Mouse (Mus musculus) adrenal gland, postnatal 36 days (tissue): ENCODE measurements around the gene Cfap299. TPM values are rescaled to one million over a fixed set of nuclear protein-coding genes. Genes with fewer than 3 reads are reported as not detected.

ENCODE experiments used
- DNase-seq, 2 experiments: peaks; one replicate each; pipeline ENCODE4 v3.0.0; 2021; ENCODE audit warnings: mixed read lengths in 1 of 2
- total RNA-seq, 2 experiments: library from RNA; stranded (reverse); gene quantifications; 2 replicates each; pipeline ENCODE4 v1.2.3; 2021

The Cfap299 gene
- total RNA-seq, 2 experiments from 2014 or later: not detected

DNA sequence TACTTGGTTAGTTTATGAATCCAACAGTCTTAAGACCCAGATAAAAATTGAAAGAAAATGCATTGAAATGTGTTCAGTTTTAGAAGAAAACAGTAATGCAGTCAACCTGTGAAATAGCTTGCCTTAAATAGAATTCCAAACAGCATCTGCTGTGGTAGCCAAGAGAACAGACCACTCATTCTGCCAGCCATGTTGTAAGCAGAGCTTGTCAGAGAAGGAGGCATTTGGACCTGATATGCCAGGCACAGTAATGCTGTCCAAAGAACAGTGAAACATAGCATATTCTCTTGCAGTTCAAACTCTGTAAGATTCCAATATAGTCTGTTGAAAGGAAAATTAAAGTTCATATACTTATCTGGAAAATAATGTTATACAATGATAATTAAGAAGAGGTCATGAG is 321.2 kb downstream of the Cfap299 start:
- DNase-seq: no peak

DNA sequence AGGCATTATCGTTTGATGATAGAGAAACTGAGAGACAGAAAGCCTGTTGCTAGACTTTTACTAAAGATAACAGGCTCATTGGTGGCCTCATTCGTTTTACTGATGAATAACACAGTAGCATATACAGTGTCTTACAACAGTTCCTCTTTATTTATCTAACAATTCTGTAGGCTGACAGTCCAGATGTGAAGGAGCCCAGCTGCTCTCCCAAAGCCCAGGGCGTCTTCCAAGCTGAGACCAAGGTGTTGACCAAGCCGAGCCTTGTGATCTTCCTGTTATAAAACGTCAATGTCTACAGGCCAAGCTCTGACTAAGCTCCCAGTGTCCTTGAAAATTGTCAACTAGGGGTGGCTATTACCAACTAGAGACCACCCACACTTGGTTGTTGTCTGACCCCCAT is 321.9 kb downstream of the Cfap299 start:
- DNase-seq: no peak

DNA sequence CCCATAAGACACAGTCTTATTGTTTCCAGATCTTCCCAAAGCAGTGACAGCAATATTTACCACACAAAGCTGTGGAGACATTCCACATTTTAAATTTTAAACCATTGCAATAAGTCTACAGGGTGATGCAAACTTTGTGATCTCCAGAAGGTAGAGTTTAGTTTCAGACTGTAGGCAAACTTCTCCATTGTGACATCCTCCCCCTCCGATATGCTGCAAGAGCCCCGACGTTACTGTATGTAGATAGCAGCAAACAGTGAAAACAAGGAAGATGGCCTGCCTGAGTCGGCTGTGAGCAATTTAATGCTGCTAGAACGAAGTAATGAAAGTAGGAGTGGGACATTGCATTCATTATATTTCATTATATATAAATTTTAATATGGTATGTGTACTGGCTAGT is 359.1 kb downstream of the Cfap299 start:
- no peak for DNase-seq

DNA sequence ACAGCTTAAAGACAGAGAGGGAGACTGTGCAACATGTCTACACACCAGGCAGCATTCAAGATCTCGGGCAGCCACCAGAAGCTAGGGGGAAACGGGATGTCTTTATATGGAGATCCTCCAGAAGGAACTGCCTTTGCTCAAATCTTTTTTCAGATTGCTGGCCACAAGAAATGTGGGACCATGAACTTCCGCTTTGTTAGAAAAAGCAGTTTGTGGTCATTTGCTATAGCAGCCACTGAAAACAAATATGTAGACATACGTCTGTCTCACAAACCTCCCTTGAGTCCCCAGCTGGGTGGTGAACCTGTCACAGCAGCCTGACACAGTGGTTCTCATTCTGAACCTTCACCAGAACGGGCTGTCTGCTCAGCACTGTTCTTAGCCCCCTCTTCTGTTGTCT is 363.0 kb downstream of the Cfap299 start:
- no peak for DNase-seq

DNA sequence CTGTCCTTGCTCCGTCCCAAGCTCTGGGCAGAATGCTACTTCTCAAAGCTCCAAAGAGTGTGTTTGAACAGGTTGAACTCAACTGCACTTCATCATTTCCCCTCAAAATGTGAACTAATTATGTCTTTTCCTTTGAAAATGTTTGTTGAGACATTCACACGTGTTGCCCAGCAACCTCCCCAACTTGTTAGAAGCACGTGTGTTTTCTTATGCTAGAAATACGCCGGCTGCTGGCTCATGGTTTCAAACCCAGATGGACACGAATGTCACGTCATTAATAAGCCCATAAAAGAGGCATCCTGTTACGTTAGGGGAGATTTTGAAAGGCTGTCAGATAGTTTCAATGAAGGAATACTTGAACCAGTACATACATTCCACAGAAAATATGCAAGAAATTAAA is 367.2 kb downstream of the Cfap299 start:
- no peak for DNase-seq

DNA sequence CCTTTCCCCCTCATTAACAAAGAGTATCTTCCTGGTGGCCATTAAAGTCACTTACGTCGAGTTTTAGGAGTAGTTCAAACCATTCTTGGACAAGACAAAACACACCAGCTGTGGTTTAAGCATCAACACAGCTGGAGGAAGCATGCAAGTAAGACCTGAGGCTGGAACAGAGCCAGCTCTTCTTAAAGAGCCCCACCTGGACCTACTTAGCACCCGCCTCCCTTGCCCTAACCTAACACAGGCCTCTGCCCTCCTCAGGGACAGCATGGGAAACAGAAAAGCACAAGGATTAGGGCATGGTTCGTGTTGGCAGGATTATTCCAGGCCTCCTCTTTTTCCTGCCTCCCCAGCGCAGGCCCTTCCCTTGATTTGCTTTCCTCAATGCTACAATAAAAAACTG is 374.9 kb downstream of the Cfap299 start:
- no peak for DNase-seq

DNA sequence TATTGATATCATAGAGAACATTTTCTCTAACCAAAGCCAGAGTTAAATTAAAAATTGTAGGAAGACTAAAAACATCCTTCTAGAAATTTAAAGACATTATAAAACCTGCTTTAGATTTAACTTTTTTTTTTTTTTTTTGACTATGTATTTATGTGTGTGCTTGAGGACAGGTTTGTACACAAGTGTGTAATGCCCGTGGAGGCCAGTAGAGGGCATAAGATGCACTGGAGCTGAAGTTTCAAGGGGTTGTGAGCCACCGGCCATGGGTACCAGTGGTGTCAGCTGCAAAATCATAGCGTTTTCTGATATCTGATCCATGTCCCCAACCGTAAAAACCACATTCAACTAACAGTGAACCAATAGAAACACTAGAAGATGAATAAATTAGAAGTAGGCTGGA is 377.5 kb downstream of the Cfap299 start:
- no peak for DNase-seq

DNA sequence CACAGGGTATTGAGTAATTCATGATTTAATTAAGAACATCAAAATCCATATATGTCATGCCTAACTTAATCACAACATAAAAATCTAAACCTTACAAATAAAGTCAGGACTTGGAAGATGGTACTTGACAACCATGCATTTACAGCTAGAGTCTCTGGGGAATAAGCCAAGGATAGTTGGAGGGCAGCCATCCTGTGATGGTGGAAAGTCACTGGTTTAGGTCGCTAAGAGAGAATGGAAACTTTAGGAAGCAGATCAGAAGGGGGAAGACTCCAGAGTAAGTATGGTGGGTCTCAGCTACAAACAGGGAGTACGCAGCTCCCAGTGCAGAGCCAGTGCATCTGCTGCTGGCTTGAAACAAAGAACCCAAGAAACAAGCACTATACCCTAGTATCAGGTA is 386.3 kb downstream of the Cfap299 start:
- no peak for DNase-seq

DNA sequence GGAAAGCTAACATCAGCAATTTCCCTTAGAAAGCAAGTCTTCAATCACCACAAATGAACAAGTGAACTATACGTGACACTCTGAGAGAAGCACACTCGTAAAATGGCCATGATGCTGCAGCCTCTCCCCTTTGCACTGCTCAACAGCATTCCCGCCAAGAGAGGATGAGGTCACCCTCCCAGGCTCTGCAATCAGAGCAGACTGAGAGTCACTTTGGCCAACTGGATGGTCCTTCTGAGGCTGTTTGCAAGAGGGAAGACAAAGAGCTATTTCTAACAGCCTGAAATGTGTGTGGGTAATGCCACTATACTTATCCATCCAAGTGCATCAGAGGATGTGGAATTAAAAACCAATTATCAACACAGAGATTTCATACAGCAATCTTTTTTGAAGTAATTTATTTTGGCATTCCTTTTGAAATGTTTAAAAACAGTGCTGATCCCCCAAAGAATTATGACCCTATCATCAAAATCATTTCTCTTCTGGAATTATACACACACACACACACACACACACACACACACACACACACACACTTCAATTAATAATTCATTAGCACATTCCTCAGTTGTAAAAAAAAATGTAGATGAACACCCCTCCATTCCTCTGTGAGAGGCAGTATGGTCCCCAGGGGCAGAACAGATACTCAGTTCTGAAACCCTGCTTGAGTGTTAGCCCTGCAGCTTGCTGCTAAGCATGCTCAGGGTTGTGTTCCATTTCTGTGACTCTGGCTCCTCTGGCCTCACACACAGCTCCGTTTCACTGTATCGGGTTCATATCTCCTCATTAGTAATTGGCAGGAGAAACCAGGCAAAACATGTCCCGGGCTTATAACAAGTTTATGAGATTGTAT is 403.3 kb downstream of the Cfap299 start:
- DNase-seq: no peak

DNA sequence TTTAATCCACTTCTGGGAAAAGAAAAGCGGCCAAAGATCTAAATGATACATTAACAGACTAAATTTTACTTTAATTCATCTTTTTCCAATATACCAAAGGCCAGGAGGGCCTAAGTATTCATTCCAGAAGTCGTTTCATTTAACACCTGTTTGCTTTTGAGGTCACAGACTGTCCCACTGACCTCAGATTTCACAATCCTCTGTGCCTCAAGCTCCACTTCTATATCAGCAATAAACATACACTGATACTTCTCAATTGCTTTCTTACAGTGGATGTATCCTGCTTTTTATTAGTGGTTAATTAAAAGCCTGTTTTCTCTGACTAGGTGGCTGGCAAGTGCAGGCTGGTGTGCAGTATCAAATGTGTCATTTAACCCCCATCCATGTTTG is 403.9 kb downstream of the Cfap299 start:
- DNase-seq: no peak

DNA sequence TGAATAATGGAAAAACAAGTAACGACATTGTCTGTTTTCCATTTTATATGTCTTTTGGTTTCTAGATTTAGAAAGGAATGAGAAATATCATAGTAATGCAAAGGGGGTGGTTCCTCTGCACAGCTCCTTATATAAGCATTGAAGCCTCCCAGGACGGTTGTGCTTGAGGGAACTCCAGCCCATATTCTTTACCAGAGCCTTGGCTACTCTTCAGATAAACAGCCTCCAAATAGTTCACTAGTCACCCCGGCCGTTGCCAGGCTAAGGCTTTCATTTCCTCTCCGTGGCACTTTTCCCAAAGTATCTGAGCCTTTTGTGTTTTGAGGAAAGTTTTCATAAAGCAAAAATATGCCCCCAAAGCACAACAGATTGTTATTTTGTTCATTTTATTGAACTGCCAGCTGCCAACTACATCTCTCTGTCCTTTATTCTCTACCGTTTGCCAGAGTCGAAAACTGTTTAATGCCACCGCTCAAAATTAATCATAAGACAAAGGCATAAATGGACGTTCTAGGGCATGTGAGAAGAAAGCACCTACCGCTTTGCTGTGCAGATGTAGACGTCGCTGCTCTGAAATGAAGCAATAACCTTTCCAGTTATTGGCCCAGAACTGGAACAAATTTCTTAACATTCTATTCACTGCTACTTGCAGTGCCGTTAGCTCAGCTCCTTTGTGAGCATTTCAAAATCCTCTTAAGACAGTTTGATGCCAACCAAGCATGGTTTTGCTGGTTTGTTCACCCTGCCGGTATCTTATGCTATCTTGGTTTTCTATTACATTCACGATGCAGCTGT is 433.0 kb downstream of the Cfap299 start:
- no peak for DNase-seq

DNA sequence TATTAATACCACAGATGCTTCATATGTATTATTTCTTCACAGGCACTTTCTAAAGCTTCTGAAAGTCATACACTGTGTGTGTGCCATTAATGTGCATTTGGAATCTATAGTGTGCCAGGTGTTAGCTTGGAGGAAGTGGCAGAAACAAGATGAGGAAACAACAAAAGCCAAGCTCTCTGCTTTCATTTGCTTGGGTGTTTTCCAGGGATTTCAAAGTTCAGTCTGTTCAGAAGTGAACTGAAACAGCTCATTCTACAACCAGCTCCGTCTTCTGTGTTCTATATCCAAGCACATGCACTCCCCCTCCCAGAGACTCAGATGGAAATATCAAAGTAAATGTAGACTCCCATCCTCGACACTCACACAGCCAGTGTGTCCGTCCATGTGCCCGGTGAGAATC is 449.5 kb downstream of the Cfap299 start:
- DNase-seq: no peak

DNA sequence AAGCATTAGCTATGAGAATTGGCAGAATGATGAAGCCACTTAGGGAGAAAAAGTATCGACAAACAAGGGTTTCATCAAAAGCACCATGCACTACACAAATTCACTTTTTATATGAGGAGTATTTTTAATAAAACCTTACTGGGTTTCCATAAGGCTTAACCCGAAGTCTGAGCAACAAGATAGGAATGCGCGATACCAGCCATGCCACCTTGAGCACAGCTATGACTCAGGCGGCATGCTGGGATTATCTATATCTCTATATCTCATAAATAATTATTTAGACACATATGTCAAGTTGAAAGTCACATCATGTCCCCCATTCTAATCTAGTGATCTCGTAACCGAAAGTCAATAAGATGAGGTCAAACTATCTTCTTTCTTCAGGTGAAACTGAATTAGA is 453.0 kb downstream of the Cfap299 start:
- DNase-seq: no peak

DNA sequence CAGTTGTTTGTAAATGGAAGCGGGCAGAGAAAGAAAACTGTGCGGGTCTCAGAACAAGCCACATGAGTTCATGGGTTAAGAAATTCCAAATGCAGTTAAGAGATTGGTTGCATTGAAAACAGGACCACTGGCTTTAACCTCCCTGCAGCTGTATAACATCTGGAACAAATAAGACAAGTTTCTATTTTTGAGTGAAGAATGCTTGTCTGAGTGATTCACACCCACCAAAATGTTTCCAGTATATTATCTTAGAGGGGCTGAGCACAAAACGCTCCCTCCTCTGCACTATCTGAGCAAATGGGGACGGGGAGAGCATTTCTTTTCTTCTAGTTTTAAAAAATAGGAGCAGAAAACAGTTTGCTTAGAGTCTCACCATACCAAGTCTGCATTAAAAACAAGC is 458.6 kb downstream of the Cfap299 start:
- DNase-seq: no peak

DNA sequence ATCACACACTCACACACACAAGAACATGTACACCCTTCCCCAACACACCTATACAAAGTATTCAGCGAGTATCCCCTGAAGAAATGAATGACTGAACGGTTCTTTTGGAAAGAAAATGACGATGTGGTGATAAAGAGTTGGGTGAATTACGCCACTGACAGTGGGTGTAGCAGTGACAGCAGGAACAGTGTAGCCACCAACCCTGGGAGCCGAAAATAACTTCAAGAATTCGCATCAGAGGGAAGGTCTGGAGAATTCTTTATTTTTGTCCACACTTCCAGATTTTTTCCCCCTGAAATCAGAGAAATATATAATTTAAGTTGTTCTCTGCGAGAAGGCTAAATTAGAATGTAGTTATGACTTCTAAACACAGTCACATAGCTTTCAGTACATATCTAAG is 459.5 kb downstream of the Cfap299 start:
- no peak for DNase-seq

DNA sequence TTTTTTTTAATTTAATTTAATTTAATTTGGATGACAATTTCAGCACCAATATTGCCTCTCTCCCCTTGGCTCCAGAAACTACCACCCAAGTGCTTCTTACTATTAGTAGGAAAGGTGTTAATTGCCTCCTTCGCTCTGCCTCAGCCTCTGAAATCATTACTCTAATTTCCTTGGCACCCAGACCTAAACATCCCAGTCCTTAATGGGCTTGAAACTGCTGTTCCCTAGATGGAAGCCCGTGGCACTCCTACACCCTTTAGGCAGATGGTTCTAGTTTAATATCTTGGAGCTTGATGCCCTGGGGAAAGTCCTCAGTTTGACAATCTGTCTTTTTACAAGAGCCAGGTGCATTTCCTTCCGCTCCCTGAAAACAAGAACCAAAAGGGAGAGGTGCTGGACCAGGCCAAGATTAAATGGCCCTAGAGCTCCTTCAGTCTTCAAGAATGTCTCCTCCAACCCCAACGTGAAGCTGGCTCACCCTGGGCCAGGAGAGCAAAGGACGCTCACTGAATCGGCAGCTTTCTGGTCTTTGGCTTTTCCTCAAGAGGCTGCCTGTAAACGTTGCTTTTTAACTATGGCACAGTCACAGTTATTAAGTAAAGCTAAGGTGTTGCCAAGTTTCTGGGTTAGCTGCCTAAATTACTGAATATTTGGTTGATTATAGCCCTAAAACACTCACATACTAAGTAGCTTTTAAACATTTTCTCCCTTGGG is 461.9 kb downstream of the Cfap299 start:
- no peak for DNase-seq

DNA sequence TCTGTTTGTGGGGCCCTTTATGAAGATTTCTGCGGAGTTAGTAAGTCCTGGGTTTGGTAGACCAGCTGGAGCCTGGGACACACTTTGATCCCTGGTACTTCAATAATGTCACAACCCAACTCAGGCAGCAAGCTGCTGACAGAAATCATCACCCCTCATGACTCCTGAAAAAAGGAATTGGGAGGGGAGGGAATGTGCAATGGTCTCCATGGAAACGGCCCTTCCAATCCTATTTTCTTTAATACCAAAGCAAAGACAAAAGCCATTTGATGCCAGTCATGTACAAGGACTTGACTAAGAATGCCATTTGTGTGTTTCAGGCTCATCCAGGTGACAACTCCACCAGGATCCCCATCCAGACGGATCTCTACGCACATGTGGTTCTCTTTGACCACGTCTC is 472.4 kb downstream of the Cfap299 start:
- no peak for DNase-seq

DNA sequence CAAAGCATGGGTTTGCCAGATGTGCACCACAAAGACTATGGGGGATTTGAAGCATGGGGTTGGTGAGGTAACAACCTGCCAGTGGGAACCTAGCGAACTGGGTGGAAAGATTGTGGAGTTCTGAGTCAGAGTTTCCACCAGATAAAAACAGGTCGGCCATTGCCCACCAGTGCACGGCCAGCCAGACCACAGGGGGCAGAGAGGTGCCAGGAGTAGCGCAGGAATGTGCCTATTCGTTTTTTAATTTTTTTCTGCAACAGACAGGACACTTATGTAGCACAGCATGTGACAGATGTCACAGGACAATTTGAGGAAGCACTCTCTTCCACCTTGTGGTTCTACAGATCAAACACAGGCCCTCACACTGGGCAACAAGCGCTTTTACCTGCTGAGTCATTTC is 475.7 kb downstream of the Cfap299 start:
- DNase-seq: no peak

DNA sequence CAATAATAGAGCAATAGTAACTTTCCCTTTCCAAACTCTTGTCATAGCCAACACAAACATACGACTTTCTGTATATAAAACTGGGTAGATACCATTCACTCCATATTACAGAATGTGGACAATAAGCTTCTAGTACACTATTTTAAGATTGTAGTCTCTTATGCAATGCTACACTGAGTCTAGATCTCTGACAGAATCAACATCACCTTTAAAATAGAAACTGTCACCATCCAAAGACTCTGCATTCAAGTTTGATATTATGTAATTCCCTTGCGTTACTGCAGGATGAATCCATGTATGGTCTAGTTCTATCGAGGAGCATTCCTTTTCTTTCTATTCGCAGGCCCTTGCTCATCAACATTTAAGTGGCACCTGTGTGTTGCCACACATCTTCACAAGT is 477.4 kb downstream of the Cfap299 start:
- no peak for DNase-seq

DNA sequence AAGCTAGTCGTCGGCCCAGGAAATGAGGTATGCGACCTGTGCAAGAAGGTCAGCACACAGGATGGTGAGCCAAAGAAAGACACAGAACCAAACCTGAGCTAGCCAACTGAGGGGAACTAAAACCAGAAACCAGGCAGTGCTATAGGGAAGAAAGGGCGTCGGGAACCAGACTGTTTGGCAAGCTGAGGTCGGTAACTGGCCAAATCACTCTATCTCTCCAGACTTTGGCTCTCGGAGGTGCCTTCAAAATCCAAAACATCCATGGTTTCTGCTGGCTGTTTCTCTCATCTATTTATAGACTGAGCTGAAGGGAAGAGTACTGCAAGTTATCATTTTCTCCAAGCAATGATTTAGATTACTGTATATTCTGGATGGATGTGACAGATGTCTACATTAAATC is 477.9 kb downstream of the Cfap299 start:
- DNase-seq: no peak

DNA sequence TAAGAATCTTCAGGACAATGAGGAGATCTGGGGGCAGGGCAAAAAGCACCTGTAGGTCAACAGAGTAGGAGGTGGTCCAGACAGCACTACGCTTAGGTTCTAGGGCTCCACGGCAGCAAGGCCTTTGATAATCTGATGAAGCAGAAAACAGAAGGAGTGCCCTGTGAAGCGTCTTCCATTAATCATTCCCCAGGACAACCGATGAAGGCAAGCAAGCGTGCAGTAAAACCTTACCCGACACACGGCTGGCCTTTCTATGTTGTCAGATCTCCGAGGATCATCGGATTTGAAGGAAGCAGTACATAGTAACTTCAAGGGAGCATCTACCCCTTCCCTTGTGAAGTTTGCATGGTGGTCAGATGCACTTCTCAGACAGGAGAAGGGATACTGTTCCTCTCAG is 478.8 kb downstream of the Cfap299 start:
- DNase-seq: no peak

DNA sequence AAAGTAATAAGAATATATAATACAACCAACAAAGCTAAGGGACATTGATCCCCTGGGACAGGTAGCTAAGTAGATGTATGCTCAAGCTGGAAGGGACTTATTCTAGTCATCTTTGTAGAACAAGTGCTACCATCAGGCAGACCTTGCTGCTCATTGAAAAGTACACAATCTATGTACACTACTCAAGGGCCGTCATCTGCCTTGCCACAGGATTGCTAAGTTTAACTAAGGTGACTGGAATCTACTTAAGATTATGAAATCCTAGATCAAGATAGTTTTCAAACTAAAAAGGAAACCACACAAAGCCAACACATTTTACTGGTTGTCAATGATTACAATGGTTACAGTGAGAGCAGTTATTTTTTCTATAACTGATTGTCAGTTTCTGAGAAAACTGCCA is 483.3 kb downstream of the Cfap299 start:
- no peak for DNase-seq

DNA sequence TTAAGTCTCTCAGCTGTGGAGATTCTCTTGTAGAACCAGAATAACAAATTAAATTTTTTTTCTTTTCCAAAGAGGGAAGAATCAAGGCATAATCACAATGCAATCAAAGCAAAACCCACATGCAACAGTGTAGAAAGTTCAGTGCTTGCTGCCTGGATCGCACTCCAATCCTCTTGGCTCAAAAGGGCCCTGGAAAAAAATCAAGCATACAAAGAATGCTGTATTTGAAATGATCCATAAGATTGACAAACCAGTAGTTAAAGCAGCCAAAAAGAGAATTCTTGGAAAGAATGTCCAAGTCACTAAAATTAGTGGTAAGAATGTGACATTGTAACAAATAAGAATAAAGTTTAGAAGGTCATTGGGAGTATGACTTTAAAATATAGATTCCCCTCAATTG is 486.2 kb downstream of the Cfap299 start:
- DNase-seq: no peak
